In the genomic region with DNA sequence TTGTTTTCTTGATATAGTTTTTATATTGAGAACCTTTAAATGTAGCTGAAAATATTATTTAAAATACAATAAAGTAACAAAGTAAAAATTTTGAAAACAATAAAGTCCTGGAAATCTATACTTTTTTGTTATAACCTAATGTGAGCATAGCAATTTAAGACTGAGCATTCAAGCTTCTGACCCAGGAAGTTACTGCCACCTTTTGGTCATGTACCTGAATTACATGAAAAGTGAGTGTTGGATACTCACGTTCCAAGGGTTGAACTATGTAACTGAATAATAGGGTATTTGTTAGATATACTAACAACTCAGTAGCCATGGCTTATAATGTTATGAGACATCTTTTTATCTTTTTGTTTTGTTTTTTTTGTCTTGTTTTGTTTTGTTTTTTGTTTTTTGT, we compare ENCODE assay signal across 12 mouse cellular contexts. TPM values are rescaled to one million over a fixed set of nuclear protein-coding genes. Genes with fewer than 3 reads are reported as not detected.
A peak's percentile ranks its signal among the peaks of the same experiment; 100 is the strongest.
DNase-seq lines count a peak whose midpoint lies in the region; ATAC-seq lines count a peak whose summit lies in the region.
"Had no signal": no experiment of that assay in that cellular context is flagged by ENCODE, and none has a peak within 500 bp of the region (broad histone marks: within the 10 kb centered on the region; RNA-seq: fewer than 3 reads in every experiment).

No protein-coding gene starts in this region.

- no peaks in the 10 kb centered on the region for H3K27me3 ChIP-seq in midbrain, embryonic 11.5 days (ENCODE audit: control insufficient read depth, insufficient read depth, low read length)
- no peaks in the 10 kb centered on the region for H3K27me3 ChIP-seq in midbrain, embryonic 10.5 days (ENCODE audit: low read depth, poor library complexity, severe bottlenecking)
- H3K27me3 ChIP-seq: hindbrain, embryonic 15.5 days had no signal

- intact Hi-C loops in heart, postnatal 10 days (cut with DNase I), result loop anchor here (1.0 kb wide), 1 partner anchor 240 kb away; no protein-coding TSS in a partner anchor
- intact Hi-C loops in heart, postnatal 36 days (cut with DNase I), result no loop called here

- 44% methylated on average over 1 of the region's 1 CpGs for WGBS in midbrain, embryonic 11.5 days
- WGBS in midbrain, embryonic 10.5 days, result 37% methylated on average over 1 of the region's 1 CpGs

- H3K4me1 ChIP-seq in midbrain, embryonic 11.5 days (ENCODE audit: control insufficient read depth, insufficient read depth, low read length), result no peaks in the 10 kb centered on the region
- H3K4me1 ChIP-seq in midbrain, embryonic 10.5 days, result no peaks in the 10 kb centered on the region
- H3K4me1 ChIP-seq: hindbrain, embryonic 15.5 days had no signal

- no peaks in the 10 kb centered on the region for H3K9me3 ChIP-seq in midbrain, embryonic 11.5 days (ENCODE audit: control insufficient read depth, low read length)
- no peaks in the 10 kb centered on the region for H3K9me3 ChIP-seq in midbrain, embryonic 10.5 days (replicated peaks)
- H3K9me3 ChIP-seq: hindbrain, embryonic 15.5 days had no signal

- H3K9ac ChIP-seq in midbrain, embryonic 11.5 days (ENCODE audit: low read length), result no peak overlapping the region
- H3K9ac ChIP-seq: hindbrain, embryonic 15.5 days had no signal

- no peak overlapping the region for H3K4me2 ChIP-seq in midbrain, embryonic 11.5 days
- H3K4me2 ChIP-seq: hindbrain, embryonic 15.5 days had no signal

- no peak overlapping the region for H3K4me3 ChIP-seq in midbrain, embryonic 11.5 days (ENCODE audit: low read depth, low read length)
- no peak overlapping the region for H3K4me3 ChIP-seq in midbrain, embryonic 10.5 days
- H3K4me3 ChIP-seq: hindbrain, embryonic 15.5 days; myocyte had no signal

- peak; percentile 1 to 2 for DNase-seq in heart, postnatal 10 days
- no peak for DNase-seq in heart, postnatal 36 days
- DNase-seq in midbrain, embryonic 11.5 days (ENCODE audit: low spot score, missing footprints), result peak; percentile 73
- DNase-seq in midbrain, embryonic 10.5 days (ENCODE audit: low spot score), result no peak
- DNase-seq in NIH3T3 (ENCODE audit: low read depth) (peak; percentile 1), adipocyte (ENCODE audit: low spot score) (no peak)
- DNase-seq in naive thymus-derived CD4-positive, alpha-beta T cell, adult 2 months (ENCODE audit: low read depth), result peak; percentile 51
- DNase-seq in heart, adult 9 months (ENCODE audit: low spot score in 2 of 2), result no peak
- DNase-seq: layer of hippocampus, postnatal 36 days had no signal

- no peak for ATAC-seq in midbrain, embryonic 11.5 days (ENCODE audit: low FRiP score)
- ATAC-seq: activated CD4-positive, CD25-positive, alpha-beta regulatory T cell, adult 4 months had no signal

- H3K36me3 ChIP-seq in midbrain, embryonic 11.5 days (ENCODE audit: control insufficient read depth, insufficient read depth, low read length), result no peaks in the 10 kb centered on the region
- no peaks in the 10 kb centered on the region for H3K36me3 ChIP-seq in midbrain, embryonic 10.5 days
- H3K36me3 ChIP-seq: hindbrain, embryonic 15.5 days had no signal

- no peak overlapping the region for H3K27ac ChIP-seq in midbrain, embryonic 11.5 days (ENCODE audit: low read depth, low read length)
- no peak overlapping the region for H3K27ac ChIP-seq in midbrain, embryonic 10.5 days (replicated peaks)
- H3K27ac ChIP-seq: hindbrain, embryonic 15.5 days had no signal

RNA-seq across cellular contexts. Expression of a gene that starts 42.6 kb away (rescaled TPM):
- total RNA-seq in heart, postnatal 10 days (2021), result not detected
- total RNA-seq in heart, postnatal 36 days (2021), result not detected
- polyA plus RNA-seq in midbrain, embryonic 11.5 days (2014; fragmentation: Nextera tagmentation; extraction: Ambion mirVana), result 0.34 and 0.47 TPM in 2 replicates
- 0.12 and 0.35 TPM in 2 replicates for polyA plus RNA-seq in midbrain, embryonic 10.5 days (2016; fragmentation: Nextera tagmentation; extraction: Ambion mirVana)
- polyA plus RNA-seq: activated CD4-positive, CD25-positive, alpha-beta regulatory T cell, adult 4 months; myocyte had no signal

RNA-seq across cellular contexts. Expression of a gene that starts 43.3 kb away (rescaled TPM):
- total RNA-seq in heart, postnatal 10 days (2021), result not detected
- not detected for total RNA-seq in heart, postnatal 36 days (2021)
- 0.37 TPM in 2 replicates for polyA plus RNA-seq in midbrain, embryonic 11.5 days (2014; fragmentation: Nextera tagmentation; extraction: Ambion mirVana)
- polyA plus RNA-seq in midbrain, embryonic 10.5 days (2016; fragmentation: Nextera tagmentation; extraction: Ambion mirVana), result 0.10 and 0.47 TPM in 2 replicates
- polyA plus RNA-seq: activated CD4-positive, CD25-positive, alpha-beta regulatory T cell, adult 4 months; myocyte had no signal

Comparison
In these comparisons a context has a peak if more than half of its experiments do, and no peak if none do; other contexts are left out.
1. DNase-seq: peak in heart, postnatal 10 days (2 of 2), midbrain, embryonic 11.5 days (single experiment), NIH3T3 (single experiment) and naive thymus-derived CD4-positive, alpha-beta T cell, adult 2 months (single experiment); none in heart, postnatal 36 days (0 of 2), midbrain, embryonic 10.5 days (single experiment), adipocyte (single experiment) and heart, adult 9 months (0 of 2).